Mouse (Mus musculus) layer of hippocampus, adult 2 months (tissue): ENCODE measurements around the gene Chrm5. TPM values are rescaled to one million over a fixed set of nuclear protein-coding genes. Genes with fewer than 3 reads are reported as not detected.

Experiments
- DNase-seq, 2 experiments: peaks; one replicate each; pipeline ENCODE4 v3.0.0; 2022; ENCODE audit warnings: low spot score in 2 of 2
- H3K27ac ChIP-seq: fragments of 200-600 bp; 2 replicates; pipeline ENCODE4 v1.8.1; 2022
- H3K4me3 ChIP-seq: fragments of 200-600 bp; 2 replicates; pipeline ENCODE4 v1.8.1; 2022; ENCODE audit warnings: mild to moderate bottlenecking
- CTCF ChIP-seq: fragments of 200-600 bp; conservative IDR thresholded peaks from 2 replicates; pipeline ENCODE4 v1.8.1; 2022; ENCODE audit warnings: antibody characterized with exemption, mild to moderate bottlenecking, moderate library complexity
- long read RNA-seq, 2 experiments: library from polyadenylated mRNA; stranded (forward); transcript quantifications; one replicate each; pipeline ENCODE4 v2.0.0; 2021; ENCODE audit warnings: borderline mapping rate in 2 of 2
- total RNA-seq, 2 experiments: library from RNA; stranded (reverse); gene quantifications; 2 replicates each; pipeline ENCODE4 v1.2.3; 2021

Chrm5 gene
- 1 to 10 TPM; 5.7 to 7.7 TPM for total RNA-seq
- long read RNA-seq, experiment 1, result 0 reads
- long read RNA-seq, experiment 2, result 0 reads

DNA sequence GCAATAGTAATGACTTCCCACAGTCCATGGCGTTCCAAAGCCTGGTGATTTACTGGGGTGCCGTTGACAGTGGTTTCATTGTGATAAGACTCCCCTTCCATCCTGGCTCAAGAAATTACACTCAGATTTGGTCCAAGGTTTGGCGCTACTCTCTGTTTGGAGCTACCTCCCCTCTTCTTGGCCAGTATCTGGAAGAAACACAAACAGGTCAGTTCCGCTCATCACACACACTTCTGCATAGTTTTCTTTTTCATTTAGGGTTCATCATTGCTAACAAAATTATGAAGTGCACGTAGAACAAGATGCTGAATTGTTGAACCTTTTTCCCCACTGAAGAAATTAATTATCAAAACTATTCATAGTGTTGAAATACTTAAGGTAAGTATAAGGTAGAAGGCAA is at the start of gene Chrm5:
TSS of gene Chrm5 (minus strand) at position 101 of the 400 bp plus-strand sequence.
- TF ChIP-seq CTCF, result no peak
- H3K27ac ChIP-seq, result no peak within 1 kb of the TSS
- no peak for DNase-seq
- H3K4me3 ChIP-seq, result no peak within 1 kb of the TSS

DNA sequence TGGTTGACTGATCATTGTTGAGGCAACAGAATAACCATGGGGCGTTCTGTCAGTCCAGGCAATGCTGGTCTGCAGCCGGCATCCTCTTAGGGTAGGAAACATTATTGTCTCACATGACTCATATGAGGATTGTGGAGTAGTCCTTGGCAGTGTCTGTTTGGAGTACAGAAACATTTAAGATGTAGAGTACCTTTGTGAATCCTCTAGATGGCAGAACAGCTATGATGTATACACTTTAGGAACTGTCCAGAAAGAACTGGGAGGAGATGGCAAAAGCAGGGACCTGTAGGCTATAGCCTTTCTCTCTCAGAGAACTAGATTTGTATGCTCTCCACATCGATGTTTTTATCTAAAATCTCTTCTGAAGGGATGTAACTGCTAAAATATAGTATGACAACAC is 46.4 kb upstream of the Chrm5 start:
- Histone ChIP-seq H3K27ac (no peak overlapping the region), H3K4me3 (no peak overlapping the region)
- peak; percentile 66 for TF ChIP-seq CTCF
- DNase-seq, result no peak

DNA sequence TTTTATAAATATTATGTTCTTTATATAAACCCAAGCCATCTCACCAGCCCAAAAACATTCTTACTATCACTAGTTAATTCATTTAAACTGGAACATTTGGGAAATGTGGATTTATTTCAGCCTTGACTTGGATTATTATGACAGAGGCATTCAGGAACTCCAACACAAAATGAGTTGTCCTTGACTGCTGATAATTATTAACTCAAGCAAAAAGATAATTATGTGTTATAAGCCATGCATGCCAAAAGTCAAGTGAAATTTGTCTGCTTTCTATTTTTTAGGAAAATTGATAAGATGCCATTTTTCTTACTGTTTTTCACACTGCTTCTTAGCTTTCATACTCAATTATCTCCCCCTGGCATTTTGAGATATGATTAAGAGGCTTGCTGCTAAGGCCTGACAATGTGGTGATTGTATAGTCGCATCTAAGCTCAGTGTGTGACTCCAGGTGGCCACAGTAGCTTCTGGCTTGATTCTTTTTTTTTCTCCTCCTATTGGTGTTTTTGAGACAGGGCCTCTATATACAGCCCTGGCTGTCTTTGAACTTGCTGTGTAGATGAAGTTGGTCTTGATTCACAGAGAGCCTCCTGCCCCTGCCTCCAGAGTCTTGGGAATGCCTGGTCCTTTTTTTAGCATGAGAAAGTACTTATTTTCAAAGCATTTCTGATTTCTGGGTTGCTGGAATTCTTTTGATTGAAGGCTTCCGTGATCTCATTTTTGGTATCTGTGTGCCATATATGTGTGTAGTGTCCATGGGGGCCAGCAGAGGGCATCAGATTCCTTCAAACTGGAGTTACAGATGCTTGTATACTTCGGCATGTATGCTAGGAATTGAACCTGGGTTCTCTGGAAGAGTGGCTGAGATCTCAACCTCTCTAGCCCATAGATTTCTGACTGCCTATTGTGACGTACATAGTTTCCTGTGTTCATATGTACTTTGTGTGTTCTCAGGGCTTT is 40.2 kb upstream of the Chrm5 start:
- peak; percentile 34 for TF ChIP-seq CTCF
- Histone ChIP-seq H3K4me3 (no peak overlapping the region), H3K27ac (no peak overlapping the region)
- no peak for DNase-seq

DNA sequence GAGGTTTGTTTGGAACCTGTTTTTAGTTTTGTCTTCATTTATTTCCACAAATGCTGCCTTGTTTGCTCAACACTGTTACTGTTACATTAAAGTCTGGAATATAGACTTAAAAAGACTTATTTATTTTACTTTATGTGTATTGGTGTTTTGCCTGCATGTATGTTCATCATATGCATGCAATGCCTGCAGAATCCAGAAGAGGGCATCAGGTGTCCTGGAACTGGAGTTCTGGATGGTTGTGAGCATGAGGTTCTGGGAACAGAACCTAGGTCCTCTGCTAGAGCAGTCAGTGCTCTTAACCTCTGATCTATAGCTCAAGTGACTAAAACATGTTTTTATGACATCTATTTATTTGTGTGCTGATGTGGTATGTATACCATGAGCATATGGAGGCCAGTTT is 38.0 kb upstream of the Chrm5 start:
- peak; percentile 48 for TF ChIP-seq CTCF
- no peak for DNase-seq
- Histone ChIP-seq H3K4me3 (no peak overlapping the region), H3K27ac (no peak overlapping the region)

DNA sequence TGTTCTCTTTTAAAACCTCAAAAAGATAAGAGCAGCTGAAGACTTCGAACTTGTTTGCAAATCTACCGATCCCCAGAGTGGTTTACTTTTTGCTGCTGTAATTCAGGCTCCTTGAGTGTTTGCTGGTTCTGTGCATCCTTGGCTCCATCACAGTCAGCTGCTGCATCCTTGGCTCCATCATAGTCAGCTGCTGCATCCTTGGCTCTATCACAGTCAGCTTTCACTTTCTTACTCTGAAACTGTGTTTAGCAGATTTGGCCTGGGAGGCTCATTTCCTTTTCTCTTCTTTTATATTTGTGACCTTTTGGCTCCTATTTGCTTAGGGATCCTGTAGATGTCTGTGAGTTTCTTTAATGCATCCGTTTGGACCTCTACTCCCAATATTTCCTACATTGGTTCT is 36.6 kb upstream of the Chrm5 start:
- no peak for DNase-seq
- Histone ChIP-seq H3K4me3 (no peak overlapping the region), H3K27ac (no peak overlapping the region)
- TF ChIP-seq CTCF, result no peak

DNA sequence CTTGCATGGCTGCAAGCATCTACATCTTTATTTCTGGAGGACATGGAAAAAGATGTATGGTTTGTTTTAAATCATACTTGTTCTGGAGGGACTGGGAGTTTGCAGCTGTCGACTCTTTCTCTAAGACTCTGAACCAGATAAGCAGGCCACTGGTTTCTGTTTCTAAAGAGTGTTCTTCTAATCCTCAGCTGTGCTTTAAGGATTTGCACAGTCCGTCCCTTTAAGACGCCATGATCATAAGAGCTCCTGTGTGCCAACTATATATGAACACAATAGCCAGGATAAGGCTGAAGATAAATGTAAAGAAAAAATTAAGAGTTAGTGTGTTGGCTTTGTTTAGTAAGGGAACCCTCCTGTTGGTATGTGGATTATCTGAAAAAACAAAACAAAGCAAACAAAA is 36.2 kb upstream of the Chrm5 start:
- H3K27ac ChIP-seq, result no peak overlapping the region
- no peak overlapping the region for H3K4me3 ChIP-seq
- no peak for TF ChIP-seq CTCF
- no peak for DNase-seq

DNA sequence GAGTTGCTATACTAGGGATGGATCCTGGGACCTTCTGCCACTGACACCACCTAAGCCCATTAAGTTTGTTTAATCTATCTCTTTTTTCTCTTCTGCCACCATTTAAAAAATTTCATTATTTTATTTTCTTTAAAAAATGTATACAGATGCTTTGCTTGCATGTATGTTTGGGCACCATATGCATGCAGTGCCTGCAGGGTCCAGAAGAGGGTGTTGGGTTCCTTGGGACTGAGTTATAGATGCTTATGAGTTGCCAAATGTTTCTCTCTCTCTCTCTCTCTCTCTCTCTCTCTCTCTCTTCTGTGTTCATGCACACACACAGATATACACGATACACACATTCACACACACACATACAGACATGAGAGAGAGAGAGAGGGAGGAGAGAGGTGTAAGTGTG is 32.5 kb upstream of the Chrm5 start:
- Histone ChIP-seq H3K4me3 (no peak overlapping the region), H3K27ac (no peak overlapping the region)
- no peak for DNase-seq
- peak; percentile 49 for TF ChIP-seq CTCF

DNA sequence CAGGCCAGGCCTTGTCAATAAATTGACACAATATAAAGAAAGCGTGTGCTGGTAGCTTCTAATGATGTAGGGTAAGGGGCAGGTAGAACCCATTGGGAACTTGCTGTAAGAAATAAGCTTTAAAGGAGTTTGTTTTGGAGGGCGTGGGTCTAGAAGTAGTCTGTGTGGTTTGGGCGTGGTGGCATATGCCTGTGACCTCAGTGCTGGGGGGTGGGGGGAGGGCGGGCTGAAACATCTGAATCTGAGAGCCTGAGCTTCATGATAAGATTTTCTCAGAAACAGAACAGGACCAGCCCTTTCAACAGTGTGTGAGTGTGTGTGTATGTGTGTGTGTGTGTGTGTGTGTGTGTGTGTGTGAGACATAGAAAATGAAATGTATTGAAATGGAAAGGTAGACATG is 29.6 kb upstream of the Chrm5 start:
- no peak overlapping the region for H3K27ac ChIP-seq
- DNase-seq, result no peak
- TF ChIP-seq CTCF, result no peak

DNA sequence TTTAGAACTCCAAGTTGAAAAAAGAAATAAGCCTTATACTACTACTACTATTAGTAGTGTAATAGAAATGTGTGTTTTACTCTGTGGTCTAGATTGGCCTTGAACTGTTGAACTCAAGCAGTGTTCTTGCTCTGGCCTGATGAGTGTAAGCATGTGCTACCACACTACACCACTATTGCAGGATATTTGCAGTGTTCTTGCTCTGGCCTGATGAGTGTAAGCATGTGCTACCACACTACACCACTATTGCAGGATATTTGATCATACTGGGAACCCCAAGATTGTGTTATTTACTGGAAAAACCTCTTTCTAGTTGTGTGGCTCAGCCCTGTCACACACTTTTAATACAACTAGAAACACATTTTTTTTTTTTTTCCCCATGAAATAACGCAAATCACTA is 26.9 kb upstream of the Chrm5 start:
- no peak overlapping the region for H3K27ac ChIP-seq
- no peak for DNase-seq
- no peak for TF ChIP-seq CTCF
- no peak overlapping the region for H3K4me3 ChIP-seq

More for the DNA sequence above, 29.6 kb upstream of the Chrm5 start:
- H3K4me3 ChIP-seq, result no peak overlapping the region

DNA sequence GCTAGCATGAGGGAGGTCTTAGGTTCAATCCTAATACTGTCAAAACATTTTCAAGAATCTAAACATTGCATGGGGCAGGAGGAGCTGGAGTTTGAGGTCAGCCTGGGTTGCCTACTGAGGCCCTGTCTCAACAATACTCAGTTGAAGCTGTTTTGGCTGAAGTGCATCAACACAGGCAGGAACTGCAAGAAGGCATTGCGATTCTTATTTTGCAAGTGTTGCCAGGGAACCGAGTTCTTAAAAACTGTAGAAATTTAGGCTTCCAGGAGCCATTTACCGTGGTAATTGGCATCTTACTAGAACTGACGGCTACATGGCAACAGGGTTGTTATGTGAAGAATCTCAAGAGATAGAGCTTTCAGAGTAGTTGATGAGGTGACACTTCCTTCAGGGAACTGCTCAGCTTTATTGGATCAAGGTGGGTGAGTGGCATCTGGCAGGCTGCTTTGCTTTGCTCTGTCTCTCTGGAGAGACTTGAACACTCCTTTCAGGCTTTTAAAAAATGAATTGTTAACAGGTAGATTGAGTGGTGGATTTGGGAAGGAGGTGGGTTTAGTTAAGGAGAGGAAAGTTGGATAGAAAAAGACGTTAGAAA is 26.4 kb upstream of the Chrm5 start:
- DNase-seq, result no peak
- Histone ChIP-seq H3K4me3 (no peak overlapping the region), H3K27ac (no peak overlapping the region)
- no peak for TF ChIP-seq CTCF

DNA sequence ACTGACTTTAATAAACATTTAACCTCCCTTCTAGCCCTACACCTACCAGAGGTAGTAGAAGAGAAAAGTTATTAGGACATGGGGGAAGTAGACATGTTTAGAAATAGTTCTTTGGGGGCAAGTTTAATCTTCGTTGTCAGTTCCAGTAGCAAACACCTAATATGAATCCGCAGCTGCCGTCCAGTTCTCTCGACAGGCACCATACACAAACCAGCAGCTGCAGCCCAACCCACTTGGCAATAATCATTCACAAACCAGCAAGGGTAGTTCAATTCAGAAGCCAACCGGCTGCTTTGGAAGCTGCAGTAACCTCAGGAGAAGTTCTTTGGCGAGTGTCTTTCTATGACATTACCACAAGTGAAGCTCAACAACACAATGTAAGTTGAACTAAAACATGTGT is 23.4 kb upstream of the Chrm5 start:
- Histone ChIP-seq H3K4me3 (no peak overlapping the region), H3K27ac (no peak overlapping the region)
- DNase-seq, result no peak
- no peak for TF ChIP-seq CTCF

DNA sequence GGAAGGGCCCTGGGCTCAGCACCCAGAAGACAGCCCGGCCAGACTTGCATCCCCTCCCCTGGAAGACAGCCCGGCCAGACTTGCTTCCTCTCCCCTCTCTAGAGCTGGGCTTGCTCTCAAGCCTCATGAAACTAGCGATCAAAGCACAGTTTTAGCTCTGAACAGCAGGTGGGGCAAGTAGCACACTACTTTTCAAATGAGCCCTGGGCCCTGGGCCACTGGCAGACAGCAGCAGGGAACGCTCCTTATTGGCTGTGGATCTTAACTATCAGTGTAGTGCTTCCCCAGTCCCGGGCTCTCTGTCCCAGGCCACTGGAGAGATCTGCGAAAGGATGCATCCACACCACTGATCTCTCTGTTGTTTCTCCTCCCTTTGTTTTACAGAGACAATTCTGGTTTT is 20.6 kb upstream of the Chrm5 start:
- TF ChIP-seq CTCF, result peak; percentile 87

DNA sequence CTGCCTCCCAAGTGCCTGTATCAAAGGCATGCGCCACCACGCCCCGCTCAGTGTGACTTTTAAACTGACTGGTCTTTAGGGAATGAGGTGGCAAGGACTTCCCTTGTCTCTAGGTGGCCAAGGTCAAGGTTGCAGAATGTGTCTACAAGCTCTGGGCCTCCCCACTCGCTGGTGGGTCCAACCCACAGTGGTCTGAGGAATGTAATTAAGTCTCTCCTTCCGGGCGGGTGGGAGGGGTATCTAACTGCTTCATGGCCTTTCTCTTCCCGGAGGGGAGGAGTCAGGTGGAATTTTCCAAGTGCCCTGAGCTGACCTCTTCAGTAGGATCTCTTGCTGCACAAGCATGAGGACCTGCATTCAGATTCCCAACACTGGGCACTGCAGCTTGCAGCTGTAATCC is 17.3 kb upstream of the Chrm5 start:
- DNase-seq, result no peak
- TF ChIP-seq CTCF, result no peak
- Histone ChIP-seq H3K4me3 (no peak overlapping the region), H3K27ac (no peak overlapping the region)

More for the DNA sequence above, 20.6 kb upstream of the Chrm5 start:
- peak; percentile 78 to 81 for DNase-seq
- H3K4me3 ChIP-seq, result no peak overlapping the region
- no peak overlapping the region for H3K27ac ChIP-seq
